Mouse (Mus musculus) spleen, adult 2 months (tissue): ENCODE measurements at regions not wholly inside any gene's neighbourhood (a gene's known extent, or its start where the extent isn't known, plus 50 kb on each side); places are given as distances from the start of the nearest gene placed in this dataset.

Experiments used
- CTCF ChIP-seq: fragments of 200-500 bp; IDR thresholded peaks from 2 replicates; pipeline ENCODE4 v1.5.1; 2011; ENCODE audit warnings: mild to moderate bottlenecking, inconsistent platforms; ENCODE audit not compliant: insufficient read depth, insufficient read length, insufficient replicate concordance; ENCODE audit errors: extremely low read depth
- POLR2A ChIP-seq: fragments of 200-500 bp; IDR thresholded peaks from 2 replicates; pipeline ENCODE4 v1.6.1; 2011; ENCODE audit warnings: low read depth, low read length, inconsistent platforms

DNA sequence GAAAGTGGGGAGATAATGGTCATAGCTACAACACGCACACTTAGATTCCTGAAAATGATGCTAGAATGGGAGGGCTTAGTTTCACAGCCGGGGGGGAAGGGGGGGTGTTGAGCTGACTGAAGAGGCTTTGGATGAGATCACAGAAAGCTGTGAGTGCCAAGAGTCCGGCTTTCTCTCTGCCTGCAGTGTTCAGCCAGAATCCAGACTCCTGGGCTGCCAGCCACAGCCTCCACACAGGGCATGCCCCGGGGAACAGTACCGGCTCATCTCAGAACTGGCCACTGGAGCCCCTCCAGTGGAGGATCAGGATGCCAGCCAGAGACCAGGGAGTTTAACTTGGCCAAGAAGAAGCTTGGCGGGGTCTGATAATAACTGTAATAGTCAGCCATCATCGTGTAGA lies 85.7 kb downstream of the Vcpkmt start:
- TF ChIP-seq POLR2A, result no peak
- no peak for TF ChIP-seq CTCF
